Mouse (Mus musculus): Measurements from ENCODE around the gene Dop1b. TPM values are rescaled to one million over a fixed set of nuclear protein-coding genes. Genes with fewer than 3 reads are reported as not detected.
"Not testable (repeated sequence)": the region's sequence is repeated elsewhere in the genome, so short reads cannot be mapped to it uniquely, and the experiment has no call there.

The Dop1b gene
- 10 to 100 TPM; 94.6 to 97.1 TPM for total RNA-seq (2021)

DNA sequence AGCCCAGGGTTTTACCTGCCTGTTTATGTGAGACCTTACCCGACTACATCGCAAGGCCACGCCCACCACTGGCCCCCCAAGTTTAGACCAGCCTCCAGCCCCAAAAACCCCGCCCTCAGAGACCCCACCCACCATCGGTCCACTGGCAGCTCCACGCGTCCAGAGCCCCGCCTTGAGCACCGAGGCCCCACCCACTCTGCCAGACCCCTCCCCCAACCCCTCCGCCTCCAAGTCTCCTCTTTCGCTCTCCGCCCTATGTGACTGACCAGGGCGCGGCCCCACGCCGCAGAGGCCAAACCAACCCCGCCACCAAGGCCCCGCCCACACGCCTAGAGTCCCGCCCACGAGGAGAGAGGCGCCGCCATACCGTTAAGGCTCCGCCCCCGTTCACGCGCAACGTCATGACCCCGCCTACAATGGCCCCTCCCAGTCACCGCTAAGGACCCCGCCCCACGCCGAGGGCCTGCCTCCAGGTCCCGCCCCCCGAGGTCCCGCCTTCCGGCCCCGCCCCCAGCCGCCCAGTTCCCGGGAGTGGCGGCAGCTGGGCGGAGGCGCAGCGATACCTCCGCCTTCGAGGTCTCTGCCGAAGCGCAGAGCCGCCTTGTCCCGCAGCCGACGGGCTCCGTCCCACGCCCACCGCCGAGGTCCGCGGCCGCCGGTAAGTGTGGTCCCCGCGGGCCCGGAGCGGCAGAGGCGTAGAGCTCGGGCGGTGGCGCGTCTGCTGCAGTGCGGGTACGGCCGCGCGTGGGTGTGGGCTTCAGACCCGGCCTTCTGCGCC is at the start of gene Dop1b:
Gene Dop1b, plus strand, starts transcription at position 494 of the 778 bp plus-strand sequence.
- intact Hi-C loops (cut with DNase I): no loop called here
- peak; percentile 100 for DNase-seq

DNA sequence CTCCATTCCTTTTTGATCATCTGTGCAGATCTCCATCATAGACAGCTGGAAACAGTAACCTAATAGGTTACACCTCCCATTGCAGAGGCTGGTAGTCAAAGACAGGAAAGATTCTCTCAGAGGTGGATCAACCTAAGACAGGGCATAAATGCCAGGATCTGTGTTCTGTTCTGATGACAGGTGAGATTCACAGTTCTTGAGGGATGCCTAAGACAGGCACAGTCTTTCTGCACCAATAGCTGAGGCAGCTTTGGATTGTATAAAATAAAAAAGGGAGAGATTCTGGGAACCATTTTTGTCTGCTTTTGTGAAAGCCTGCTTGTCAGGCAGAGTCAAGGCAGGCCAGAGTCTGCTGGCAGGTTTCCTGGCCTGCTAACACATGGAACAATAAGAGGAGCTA is 43.7 kb upstream of the Dop1b start:
- no peak for DNase-seq
- intact Hi-C loops (cut with DNase I): no loop called here

DNA sequence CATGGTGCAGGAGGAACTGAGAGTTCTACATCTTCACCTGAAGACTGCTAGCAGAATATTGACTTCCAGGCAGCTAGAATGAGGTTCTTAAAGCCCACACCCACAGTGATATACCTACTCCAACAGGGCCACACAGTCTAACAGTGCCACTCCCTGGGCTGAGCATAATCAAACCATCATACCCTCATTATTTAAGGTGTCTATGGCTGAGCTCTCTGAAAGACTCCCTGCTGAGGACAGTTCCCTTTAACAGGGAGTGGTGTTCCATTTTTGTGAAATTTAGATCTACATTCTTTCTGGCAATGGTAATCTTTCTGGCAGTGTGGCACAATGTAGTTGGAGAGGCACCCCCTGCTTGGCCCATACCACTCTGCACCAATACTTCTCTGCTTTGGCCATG is 42.2 kb upstream of the Dop1b start:
- intact Hi-C loops (cut with DNase I): no loop called here
- no peak for DNase-seq

GRCm38 (mm10) chr16:93670466-93670865 is 41.2 kb upstream of the Dop1b start:
- intact Hi-C loops (cut with DNase I): loop anchor here (10.0 kb wide), 1 partner anchor 46 kb away; the partner anchor contains the start of gene Gm5678
- DNase-seq: not testable (repeated sequence)

DNA sequence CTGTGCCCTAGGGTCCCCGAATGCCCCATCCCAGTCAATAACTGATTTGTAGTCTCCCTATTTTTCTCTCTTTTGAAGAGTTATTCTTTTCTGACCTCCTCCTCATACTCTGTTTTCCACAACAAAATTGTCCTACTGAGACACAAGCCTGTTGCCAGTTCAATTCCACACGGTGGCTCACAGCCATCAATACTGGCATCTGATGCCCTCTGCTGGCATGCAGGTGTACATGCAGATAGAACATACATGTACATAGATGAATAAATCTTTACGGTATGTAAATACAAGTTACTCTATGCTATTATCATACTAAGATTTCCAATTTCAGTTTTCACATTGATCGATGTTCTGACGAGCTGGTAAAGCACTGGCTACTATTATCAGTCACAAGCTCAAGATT is 40.6 kb upstream of the Dop1b start:
- intact Hi-C loops (cut with DNase I): loop anchor here (10.0 kb wide), 1 partner anchor 46 kb away; the partner anchor contains the start of gene Gm5678
- no peak for DNase-seq

- intact Hi-C loops (cut with DNase I): loop anchor here (10.0 kb wide), 1 partner anchor 52 kb away; the partner anchor contains the start of gene Gm5678
- DNase-seq: no peak
Observed at GRCm38 (mm10) chr16:93676376-93676775, 35.3 kb upstream of the Dop1b start.

GRCm38 (mm10) chr16:93678206-93678605 is 33.5 kb upstream of the Dop1b start:
- intact Hi-C loops (cut with DNase I): loop anchor here (10.0 kb wide), 1 partner anchor 53 kb away; the partner anchor contains the start of gene Gm5678
- no peak for DNase-seq

DNA sequence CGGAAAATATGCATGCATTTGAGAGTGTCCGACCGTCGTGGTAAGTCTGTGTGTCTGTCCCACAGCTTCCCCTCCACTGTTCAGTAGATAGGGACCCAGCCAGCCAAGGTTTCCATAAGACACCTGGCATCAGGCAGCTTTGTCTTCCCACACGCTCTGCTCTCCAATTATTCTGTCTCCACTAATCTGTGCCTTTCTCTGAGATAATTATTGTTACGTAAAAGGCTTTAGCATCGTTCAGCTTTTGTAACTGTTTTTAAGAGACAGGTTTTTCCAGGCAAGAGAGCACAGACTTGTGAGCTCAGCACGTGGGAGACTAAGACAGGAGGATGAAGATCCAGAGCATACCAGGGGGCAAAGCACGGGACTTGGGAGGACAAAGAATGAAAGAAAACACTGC is 32.5 kb upstream of the Dop1b start:
- intact Hi-C loops (cut with DNase I): loop anchor here (10.0 kb wide), 1 partner anchor 54 kb away; the partner anchor contains the start of gene Gm5678
- DNase-seq: no peak

DNA sequence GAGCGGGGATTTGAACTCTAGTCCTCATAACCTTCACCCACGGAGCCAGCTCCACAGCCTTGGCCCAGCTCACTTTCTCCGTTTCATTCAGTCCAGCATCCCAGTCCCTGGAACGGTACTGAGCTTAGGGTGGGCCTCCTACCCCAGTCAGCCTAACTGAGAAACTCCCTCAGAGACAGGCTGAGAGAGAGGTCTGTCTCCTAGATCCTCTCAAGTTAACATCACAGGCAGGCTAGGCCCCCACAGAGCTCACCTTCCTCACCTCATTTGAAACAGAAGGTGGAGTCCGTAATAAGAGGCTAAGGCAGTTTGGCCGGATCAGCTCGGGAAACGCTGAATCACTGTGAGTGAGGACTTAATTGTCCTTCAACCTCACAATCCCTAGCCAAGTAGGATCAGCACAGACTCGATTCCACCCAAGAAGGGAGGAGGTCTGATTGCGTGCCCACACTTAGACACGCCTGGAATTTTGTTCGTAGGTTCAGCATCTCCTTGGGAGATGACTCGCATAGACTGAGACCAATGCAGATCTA is 29.5 kb upstream of the Dop1b start:
- intact Hi-C loops (cut with DNase I): no loop called here
- DNase-seq: no peak

GRCm38 (mm10) chr16:93682689-93683507 is 28.8 kb upstream of the Dop1b start, which contains the start of gene Cbr3:
Gene Cbr3, plus strand, starts transcription at chr16:93683215.
- intact Hi-C loops (cut with DNase I): no loop called here
- DNase-seq: peak; percentile 55

DNA sequence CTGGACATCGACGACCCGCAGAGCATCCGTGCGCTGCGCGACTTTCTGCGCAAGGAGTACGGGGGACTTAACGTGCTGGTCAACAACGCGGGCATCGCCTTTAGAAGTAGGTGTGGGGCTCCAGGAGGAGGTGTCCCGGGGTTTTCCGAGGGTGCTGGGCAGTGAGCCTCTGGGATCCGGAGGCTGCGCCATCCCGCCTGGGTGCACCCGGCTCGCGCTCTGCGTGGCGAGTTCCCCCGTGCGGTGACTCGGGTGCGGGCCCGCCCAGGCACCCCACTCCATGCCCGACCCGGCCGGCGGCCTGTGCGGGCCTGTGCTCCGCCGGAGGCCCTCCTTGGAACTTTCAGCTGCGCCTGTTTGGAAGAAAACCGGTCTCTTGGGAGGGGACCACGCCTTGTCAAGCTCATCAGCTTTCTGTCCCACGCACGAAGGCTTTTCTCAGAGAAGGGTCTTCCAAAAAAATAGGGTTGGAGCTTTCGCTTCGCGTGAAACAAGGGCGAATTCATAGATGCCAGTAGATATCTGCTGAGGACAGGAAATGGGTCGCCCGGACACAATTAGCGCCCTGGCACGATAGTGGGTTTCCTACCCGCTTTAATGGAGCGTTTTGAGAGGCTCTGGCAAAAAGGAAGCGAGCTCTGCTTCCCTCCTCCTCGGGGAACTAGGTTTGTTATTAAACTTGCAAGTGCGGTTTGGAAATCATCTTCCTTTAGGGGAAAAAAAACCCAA is 28.0 kb upstream of the Dop1b start:
- DNase-seq: no peak
- intact Hi-C loops (cut with DNase I): no loop called here

DNA sequence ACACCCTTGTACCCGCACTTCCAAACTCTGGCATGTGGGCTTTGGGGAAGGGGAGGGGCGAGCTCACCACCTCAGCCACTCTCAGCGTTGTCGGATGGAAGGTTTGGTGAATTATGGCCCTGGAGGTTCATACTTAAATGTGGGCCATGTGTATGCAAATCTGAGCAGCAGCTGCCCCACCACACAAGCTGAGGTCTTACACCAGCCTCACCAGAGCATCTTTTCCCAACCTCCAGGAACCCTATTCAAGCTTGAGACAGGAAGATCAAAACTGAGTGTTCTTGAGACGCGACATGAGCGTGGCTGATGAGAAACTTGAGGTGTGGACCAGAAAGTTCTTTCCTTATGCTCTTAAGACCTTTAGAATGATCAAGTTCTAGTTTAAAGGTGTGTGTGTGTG is 27.3 kb upstream of the Dop1b start:
- no peak for DNase-seq
- intact Hi-C loops (cut with DNase I): no loop called here

- intact Hi-C loops (cut with DNase I); DNase-seq: not testable (repeated sequence)
Observed at GRCm38 (mm10) chr16:93685783-93686182, 25.9 kb upstream of the Dop1b start.

DNA sequence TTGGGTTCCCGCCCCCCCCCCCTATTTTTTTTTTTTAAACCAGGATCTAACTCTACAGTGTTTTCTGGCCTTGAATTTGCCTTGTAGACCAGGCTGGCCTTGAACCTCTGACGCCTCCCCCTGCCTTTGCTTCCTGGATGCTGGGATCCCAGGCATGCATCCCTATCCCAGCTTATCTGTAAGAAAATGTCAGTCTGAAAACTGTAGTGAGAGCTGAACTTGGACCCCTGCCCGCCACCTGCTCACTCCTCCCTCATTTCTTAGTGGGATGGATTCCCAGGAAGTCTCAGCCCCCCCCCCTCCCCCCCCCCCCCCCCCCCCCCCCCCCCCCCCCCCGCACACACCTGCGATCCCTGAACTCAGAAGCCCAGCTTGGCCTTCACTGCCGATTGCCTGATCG is 25.3 kb upstream of the Dop1b start:
- intact Hi-C loops (cut with DNase I): no loop called here
- no peak for DNase-seq

GRCm38 (mm10) chr16:93686945-93687344 is 24.8 kb upstream of the Dop1b start:
- intact Hi-C loops (cut with DNase I): no loop called here
- no peak for DNase-seq

GRCm38 (mm10) chr16:93691206-93691841 is 20.4 kb upstream of the Dop1b start:
- intact Hi-C loops (cut with DNase I): no loop called here
- DNase-seq: no peak

GRCm38 (mm10) chr16:93692744-93693143 is 19.0 kb upstream of the Dop1b start:
- no peak for DNase-seq
- intact Hi-C loops (cut with DNase I): no loop called here

DNA sequence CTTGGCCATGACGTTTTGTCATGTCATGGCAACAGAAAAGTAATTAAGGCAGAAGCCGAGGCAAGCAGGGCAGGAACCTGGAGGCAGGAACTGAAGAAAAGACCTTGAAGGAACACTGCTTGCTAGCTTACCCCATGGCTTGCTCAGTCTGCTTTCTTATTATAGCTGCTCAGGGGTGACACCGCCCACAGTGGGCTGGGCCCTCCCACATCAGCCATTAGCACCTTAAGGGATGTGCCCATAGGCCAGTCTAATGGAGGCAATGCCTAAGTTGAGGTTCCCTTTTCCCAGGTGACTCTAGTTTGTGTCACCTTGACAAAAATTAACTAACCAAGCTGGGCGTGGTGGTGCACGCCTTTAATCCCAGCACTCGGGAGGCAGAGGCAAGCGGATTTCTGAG is 4.6 kb upstream of the Dop1b start:
- intact Hi-C loops (cut with DNase I): no loop called here

DNA sequence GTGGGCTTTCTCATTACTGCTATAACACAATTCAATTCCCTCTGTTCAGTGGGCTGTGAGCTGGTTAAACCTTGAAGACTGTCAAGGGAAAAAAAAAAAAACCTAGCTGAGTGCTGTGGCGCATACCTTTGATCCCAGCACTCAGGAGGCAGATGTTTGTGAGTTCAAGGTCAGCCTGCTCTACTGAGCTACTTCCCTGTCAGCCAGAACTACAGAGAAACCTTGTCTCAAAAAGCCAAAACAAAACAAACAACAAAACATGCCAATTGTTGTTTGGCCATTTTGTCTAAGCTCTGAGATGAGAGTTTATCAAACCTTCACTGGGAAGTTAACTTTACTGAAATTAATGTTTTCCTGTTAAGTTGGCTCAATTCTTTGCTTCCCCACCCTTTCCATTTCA is 2.5 kb upstream of the Dop1b start:
- intact Hi-C loops (cut with DNase I): no loop called here
- DNase-seq: no peak

More for the DNA sequence above, 4.6 kb upstream of the Dop1b start:
- no peak for DNase-seq

DNA sequence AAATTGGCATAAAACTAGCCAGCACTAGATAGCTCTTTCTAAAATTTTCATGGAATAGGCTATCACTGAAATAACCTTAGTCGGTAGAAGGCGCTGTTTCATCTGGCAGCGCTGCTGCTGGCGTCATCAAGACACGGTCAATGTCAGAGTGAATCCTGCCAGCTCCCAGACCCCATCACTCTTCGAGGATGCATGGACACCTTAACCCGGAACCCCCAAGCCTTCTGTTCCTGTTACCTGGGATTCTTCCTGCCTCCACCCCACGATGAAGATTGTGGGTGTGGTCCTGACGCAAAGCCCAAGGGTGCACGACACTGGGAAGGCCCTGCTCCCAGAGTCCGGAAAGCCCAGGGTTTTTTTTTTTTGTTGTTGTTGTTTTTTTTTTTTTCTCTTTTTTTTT is 780 bp upstream of the Dop1b start:
- peak; percentile 75 for DNase-seq
- intact Hi-C loops (cut with DNase I): no loop called here

Data from left cerebral cortex, postnatal 4 days (tissue).